In genomic region chr1:52142117-52142516, GRCm38 (mm10) we compare ENCODE assay signal across 14 mouse cellular contexts.
"Had no signal": no experiment of that assay in that cellular context is flagged by ENCODE, and none has a peak within 500 bp of the region (broad histone marks: within the 10 kb centered on the region; RNA-seq: fewer than 3 reads in every experiment).

No protein-coding gene starts in this region.

- H3K27me3 ChIP-seq: limb, embryonic 15.5 days; liver, embryonic 13.5 days; neural tube, embryonic 15.5 days had no signal

- DNase-seq: kidney, postnatal 36 days; layer of hippocampus, adult 9-11 months; layer of hippocampus, postnatal 36 days; liver, embryonic 13.5 days; lung, adult 18-20 months; midbrain, embryonic 14.5 days; right cerebral cortex, adult 18-20 months; right cerebral cortex, postnatal 25 days; thymus, adult 18-20 months; thymus, postnatal 14 days had no signal

- H3K4me2 ChIP-seq: limb, embryonic 15.5 days; liver, embryonic 13.5 days; neural tube, embryonic 15.5 days had no signal

- H3K27ac ChIP-seq: limb, embryonic 15.5 days; liver, embryonic 13.5 days; midbrain, embryonic 10.5 days; neural tube, embryonic 15.5 days had no signal

- H3K36me3 ChIP-seq: midbrain, embryonic 10.5 days had no signal

- H3K9me3 ChIP-seq: limb, embryonic 15.5 days; liver, embryonic 13.5 days; midbrain, embryonic 10.5 days; neural tube, embryonic 15.5 days had no signal

- H3K4me3 ChIP-seq: limb, embryonic 15.5 days; liver, embryonic 13.5 days; midbrain, embryonic 10.5 days; myocyte; neural tube, embryonic 15.5 days had no signal

- H3K9ac ChIP-seq: limb, embryonic 15.5 days; liver, embryonic 13.5 days; neural tube, embryonic 15.5 days had no signal

- H3K4me1 ChIP-seq: limb, embryonic 15.5 days; liver, embryonic 13.5 days; neural tube, embryonic 15.5 days had no signal
